Mouse (Mus musculus) kidney, adult 10 weeks (tissue): ENCODE data around the gene Tgfa. TPM values are rescaled to one million over a fixed set of nuclear protein-coding genes. Genes with fewer than 3 reads are reported as not detected.

Source experiments
- polyA plus RNA-seq: library from polyadenylated mRNA; stranded (reverse); fragments of 350-450 nt; fragmentation: Illumina TruSeq; extraction: RNeasy Lipid Tissue Mini Kit (QIAGEN cat#74804); gene quantifications from one replicate; pipeline ENCODE4 v1.2.3, GENCODE M21; 2014; ENCODE audit warnings: low read depth, low replicate concordance

Tgfa gene
- 2.3 TPM for polyA plus RNA-seq

GRCm38 (mm10) chr6:86194941-86195932, at the start of gene Tgfa:
Gene Tgfa, plus strand, starts transcription at chr6:86195223.

Other genes starting within 250 kb of the Tgfa start
- gene Dusp11, start 233.6 kb upstream of the Tgfa start, polyA plus RNA-seq = 146 TPM
- not detected for gene Figla, start 179.1 kb upstream of the Tgfa start, polyA plus RNA-seq
- gene Add2, start 166.5 kb upstream of the Tgfa start, polyA plus RNA-seq = 0.28 TPM
- 79.4 TPM for gene Fam136a, start 170.4 kb downstream of the Tgfa start, polyA plus RNA-seq
- gene Snrpg, start 176.1 kb downstream of the Tgfa start, polyA plus RNA-seq = 10.8 TPM
- gene Pcyox1, start 201.9 kb downstream of the Tgfa start, polyA plus RNA-seq = 138 TPM
- gene Tia1, start 209.0 kb downstream of the Tgfa start, polyA plus RNA-seq = 46.9 TPM
- gene Gm44790, start 231.4 kb downstream of the Tgfa start, polyA plus RNA-seq = not detected
- 13.9 TPM for gene C87436, start 243.2 kb downstream of the Tgfa start, polyA plus RNA-seq